Mouse (Mus musculus) forebrain, embryonic 13.5 days (tissue): ENCODE data around the gene Uqcc1. TPM values are rescaled to one million over a fixed set of nuclear protein-coding genes. Genes with fewer than 3 reads are reported as not detected.
A peak's percentile ranks its signal among the peaks of the same experiment; 100 is the strongest.

Experiments
- ATAC-seq: fragments of 200-750 bp; cut with Nextera tagmentation; 2 replicates; pipeline ENCODE4 v1.8.0; 2017
- H3K27ac ChIP-seq: fragments of 300-500 bp; sonication (generic); 2 replicates; pipeline ENCODE4 v1.5.1; 2015; ENCODE audit warnings: inconsistent platforms, mild to moderate bottlenecking, moderate library complexity
- H3K27me3 ChIP-seq: fragments of 300-500 bp; sonication (generic); 2 replicates; pipeline ENCODE4 v1.6.1; 2015; ENCODE audit warnings: mild to moderate bottlenecking, inconsistent platforms
- H3K36me3 ChIP-seq: fragments of 300-500 bp; sonication (generic); 2 replicates; pipeline ENCODE4 v1.6.1; 2015; ENCODE audit warnings: mild to moderate bottlenecking, inconsistent platforms; ENCODE audit not compliant: poor library complexity, severe bottlenecking
- H3K4me1 ChIP-seq: fragments of 300-500 bp; sonication (generic); 2 replicates; pipeline ENCODE4 v1.6.1; 2015; ENCODE audit warnings: inconsistent platforms
- H3K4me2 ChIP-seq: fragments of 300-500 bp; sonication (generic); 2 replicates; pipeline ENCODE4 v1.6.1; 2015; ENCODE audit warnings: inconsistent platforms, mild to moderate bottlenecking, moderate library complexity
- H3K4me3 ChIP-seq: fragments of 300-500 bp; sonication (generic); 2 replicates; pipeline ENCODE4 v1.5.1; 2015; ENCODE audit warnings: mild to moderate bottlenecking, inconsistent platforms
- H3K9ac ChIP-seq: fragments of 300-500 bp; sonication (generic); 2 replicates; pipeline ENCODE4 v1.6.1; 2015; ENCODE audit warnings: mild to moderate bottlenecking, inconsistent platforms
- H3K9me3 ChIP-seq: fragments of 300-500 bp; sonication (generic); replicated peaks from 2 replicates; pipeline ENCODE4 v1.6.1; 2016; ENCODE audit warnings: inconsistent platforms
- WGBS: fragments of 180-500 bp; shearing (Covaris S2); methylation state at CpG from one replicate; pipeline ENCODE4 v1.1.7; 2015; 5-methylcytosine and 5-hydroxymethylcytosine counted together
- polyA plus RNA-seq: library from polyadenylated mRNA; unstranded; fragments of >200 nt; fragmentation: Nextera tagmentation; extraction: Ambion mirVana; gene quantifications from 2 replicates; pipeline ENCODE4 v1.2.1, GENCODE M21; 2015

The Uqcc1 gene
- polyA plus RNA-seq, 1 experiment from 2014 or later = 69.9 TPM

DNA sequence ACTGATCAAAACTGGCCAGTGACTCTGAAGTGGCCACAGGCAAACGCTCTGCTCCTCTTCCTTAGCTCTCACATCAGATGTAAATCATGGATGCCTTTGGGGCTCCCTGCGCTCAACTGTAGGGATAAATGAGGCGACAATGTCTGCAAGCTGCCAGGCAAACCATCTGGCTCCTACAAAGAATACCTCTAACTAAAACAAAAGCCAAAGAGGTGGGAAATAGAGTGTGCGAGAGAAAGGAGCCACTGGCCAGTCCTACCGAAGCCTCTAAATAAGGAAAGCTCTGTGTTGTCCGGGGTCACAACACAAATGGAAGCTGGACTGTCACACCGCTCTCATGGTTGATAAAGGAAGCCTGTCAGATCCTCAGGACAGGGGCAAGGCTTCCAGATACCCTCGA lies 57.6 kb downstream of the Uqcc1 start:
- H3K36me3 ChIP-seq = peaks cover 42% of the 10 kb centered on the region
- peak; percentile 65 for ATAC-seq
- peaks cover 25% of the 10 kb centered on the region for H3K4me1 ChIP-seq
- no peaks in the 10 kb centered on the region for H3K9me3 ChIP-seq
- no peak overlapping the region for H3K9ac ChIP-seq
- peak overlapping the region; percentile 74 for H3K27ac ChIP-seq
- H3K4me3 ChIP-seq = no peak overlapping the region
- no peaks in the 10 kb centered on the region for H3K27me3 ChIP-seq
- peak overlapping the region; percentile 6; the same call in 1 of the 2 replicates for H3K4me2 ChIP-seq
- WGBS = 68% methylated on average over 8 of the region's 8 CpGs

DNA sequence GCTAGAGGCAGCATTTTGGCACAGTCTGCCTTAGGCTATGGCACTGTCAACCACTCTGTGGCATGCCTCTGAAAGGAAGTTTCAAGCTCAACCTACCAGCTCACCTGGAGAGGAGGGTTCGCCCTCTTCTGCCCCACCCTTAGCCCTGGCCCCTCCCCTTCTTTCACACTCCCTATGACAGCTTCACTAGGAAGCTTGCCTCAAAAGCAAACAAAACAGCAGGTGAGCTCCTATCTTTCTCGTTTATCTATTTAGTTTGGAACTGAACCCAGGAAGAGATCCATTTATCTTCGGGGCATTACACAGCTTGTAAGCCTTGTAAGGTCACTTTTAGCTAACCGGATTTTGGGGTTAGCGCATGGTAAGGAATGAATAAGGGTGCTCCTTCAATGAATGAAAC lies 60.3 kb downstream of the Uqcc1 start:
- no peaks in the 10 kb centered on the region for H3K9me3 ChIP-seq
- peaks cover 21% of the 10 kb centered on the region for H3K36me3 ChIP-seq
- no peak for ATAC-seq
- no peak overlapping the region for H3K9ac ChIP-seq
- peaks cover 25% of the 10 kb centered on the region for H3K4me1 ChIP-seq
- H3K27ac ChIP-seq = no peak overlapping the region
- H3K27me3 ChIP-seq = no peaks in the 10 kb centered on the region
- no peak overlapping the region for H3K4me3 ChIP-seq
- H3K4me2 ChIP-seq = no peak overlapping the region
- 88% methylated on average over 5 of the region's 5 CpGs for WGBS

DNA sequence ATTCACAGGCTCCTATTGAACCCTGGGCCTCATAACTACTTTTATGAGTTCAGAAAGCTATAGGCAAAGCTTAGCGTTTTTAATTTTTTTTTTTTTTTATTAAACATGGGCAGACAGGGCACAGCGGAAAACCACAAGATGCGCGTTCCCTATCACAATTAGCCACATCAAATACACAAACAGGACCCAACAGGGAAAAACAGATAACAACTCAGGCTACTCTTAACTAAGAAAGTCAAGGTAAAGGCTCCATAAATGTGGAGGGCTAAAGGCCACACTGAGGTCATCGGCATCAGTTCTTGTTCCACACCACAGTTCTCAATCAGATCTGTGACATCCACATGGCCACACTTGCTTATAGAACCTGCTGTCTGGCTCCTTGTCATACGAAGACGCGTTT lies 61.8 kb downstream of the Uqcc1 start:
- 98% methylated on average over 8 of the region's 8 CpGs for WGBS

DNA sequence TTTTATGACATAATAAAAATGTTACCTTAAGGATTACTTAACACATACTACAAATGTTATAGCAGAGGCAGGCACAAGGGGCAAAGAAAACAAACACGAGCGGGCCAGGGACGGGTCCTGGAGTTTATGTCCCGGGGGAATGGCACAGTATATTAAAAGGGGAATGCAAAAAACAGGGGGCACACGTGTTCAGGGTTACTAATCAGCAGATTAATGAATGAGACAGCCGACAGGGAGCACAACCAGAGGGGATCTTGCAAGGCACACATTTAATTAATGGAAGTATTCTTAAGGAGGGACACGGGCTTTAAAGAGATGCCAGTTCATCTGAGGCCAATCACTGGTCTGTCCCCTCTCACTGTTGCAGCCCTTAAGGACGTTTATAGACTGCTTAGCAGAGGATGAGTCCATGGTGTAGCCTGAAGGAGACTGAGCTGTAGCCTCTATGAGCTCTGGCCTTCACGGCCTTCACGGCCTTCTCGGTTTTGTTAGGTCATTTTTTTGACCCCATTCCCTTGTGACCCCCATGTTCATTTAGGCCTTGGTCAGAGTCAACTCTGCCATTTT lies 66.7 kb downstream of the Uqcc1 start:
- ATAC-seq = peak; percentile 86
- Histone ChIP-seq H3K4me2 (peak overlapping the region; percentile 33), H3K4me1 (peaks cover 18% of the 10 kb centered on the region), H3K27ac (0 out of 2 replicates have a peak overlapping the region, but pooled peaks have one; percentile 0), H3K4me3 (no peak overlapping the region), H3K36me3 (peaks cover 6% of the 10 kb centered on the region), H3K27me3 (no peaks in the 10 kb centered on the region), H3K9ac (no peak overlapping the region), H3K9me3 (no peaks in the 10 kb centered on the region)
- 46% methylated on average over 11 of the region's 11 CpGs for WGBS

More for the DNA sequence above, 61.8 kb downstream of the Uqcc1 start:
- Histone ChIP-seq H3K27me3 (no peaks in the 10 kb centered on the region), H3K9me3 (no peaks in the 10 kb centered on the region), H3K4me2 (no peak overlapping the region), H3K36me3 (peaks cover 16% of the 10 kb centered on the region), H3K9ac (no peak overlapping the region), H3K4me3 (no peak overlapping the region), H3K4me1 (peaks cover 30% of the 10 kb centered on the region), H3K27ac (no peak overlapping the region)
- no peak for ATAC-seq

DNA sequence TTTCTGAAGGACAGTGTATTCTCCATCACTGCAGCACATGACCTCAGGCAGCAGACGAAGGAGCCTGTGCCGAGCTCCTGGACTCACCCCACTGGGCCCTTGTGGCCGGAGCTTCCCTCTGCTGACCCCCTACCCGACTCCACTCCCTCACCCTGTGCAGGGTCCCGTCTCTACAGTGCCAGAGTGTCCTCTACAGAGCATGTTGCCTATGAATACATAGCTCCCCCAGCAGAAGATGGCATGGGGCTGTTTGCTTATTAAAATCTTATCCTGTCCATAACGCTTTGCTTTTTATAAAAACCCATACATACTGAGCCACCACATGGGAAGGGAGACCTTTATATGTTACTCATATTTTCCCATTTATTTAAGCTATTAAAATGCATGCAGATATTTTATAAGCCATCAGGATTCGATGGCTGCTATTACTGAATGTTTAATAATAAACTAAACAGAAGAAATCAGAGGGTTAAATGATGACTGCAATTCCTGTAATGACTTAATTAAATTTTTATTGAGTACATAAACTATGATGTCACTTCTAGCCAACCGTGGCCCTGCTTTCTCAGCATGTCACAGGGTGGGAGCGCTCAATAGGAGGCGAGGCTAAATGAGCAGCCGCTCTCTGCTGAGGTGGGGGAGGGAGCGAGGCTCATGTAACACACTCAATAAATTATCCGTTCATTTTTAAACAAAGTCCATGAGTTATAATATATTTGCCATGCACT lies 67.4 kb downstream of the Uqcc1 start:
- Histone ChIP-seq H3K36me3 (peaks cover 3% of the 10 kb centered on the region), H3K4me2 (peak overlapping the region; percentile 33), H3K27ac (0 out of 2 replicates have a peak overlapping the region, but pooled peaks have one; percentile 0), H3K9me3 (no peaks in the 10 kb centered on the region), H3K4me3 (no peak overlapping the region), H3K27me3 (no peaks in the 10 kb centered on the region), H3K4me1 (peaks cover 18% of the 10 kb centered on the region), H3K9ac (no peak overlapping the region)
- peak; percentile 97 for ATAC-seq
- WGBS = 50% methylated on average over 13 of the region's 13 CpGs

DNA sequence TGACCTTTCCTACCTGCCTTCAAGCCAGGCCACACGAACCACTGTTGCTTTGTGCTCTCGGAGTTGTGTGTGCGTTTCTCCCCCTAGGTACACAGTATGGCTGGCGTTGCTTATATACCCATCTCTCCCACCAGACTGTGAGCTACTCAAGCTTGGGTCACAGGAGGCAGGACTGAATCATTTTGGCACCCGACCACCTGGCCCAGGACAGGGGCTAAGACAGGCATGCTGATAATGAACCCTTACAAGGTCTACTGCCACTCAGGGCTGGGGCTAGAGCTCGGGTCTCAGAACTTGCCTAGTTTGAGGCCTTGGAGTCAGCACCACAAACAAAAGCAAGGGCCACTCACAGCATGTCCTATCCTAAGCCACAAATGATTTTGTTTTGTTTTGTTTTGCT lies 68.5 kb downstream of the Uqcc1 start:
- Histone ChIP-seq H3K9me3 (no peaks in the 10 kb centered on the region), H3K36me3 (peaks cover under 1% of the 10 kb centered on the region), H3K9ac (no peak overlapping the region), H3K4me3 (no peak overlapping the region), H3K4me1 (peaks cover 18% of the 10 kb centered on the region), H3K27me3 (no peaks in the 10 kb centered on the region), H3K27ac (no peak overlapping the region), H3K4me2 (no peak overlapping the region)
- no peak for ATAC-seq
- 90% methylated on average over 6 of the region's 6 CpGs for WGBS

DNA sequence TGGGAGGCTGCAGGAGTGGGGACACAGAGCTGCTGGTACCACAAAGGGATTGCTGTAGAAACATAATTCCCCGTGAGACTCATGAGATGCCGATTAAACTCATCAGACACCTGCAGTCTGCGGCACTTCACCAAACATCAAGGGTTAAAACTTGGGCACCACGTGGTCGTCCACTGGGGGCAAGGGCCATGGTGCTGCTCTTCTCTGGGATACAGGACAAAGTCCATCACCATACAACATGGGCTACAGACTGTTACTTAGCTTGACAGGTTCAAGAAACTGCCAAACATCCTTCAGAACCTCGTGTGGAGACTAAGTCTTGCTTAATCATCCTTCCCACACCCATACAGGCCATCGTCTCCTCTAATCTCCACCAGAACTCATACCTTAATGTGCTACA lies 70.0 kb downstream of the Uqcc1 start:
- no peak overlapping the region for H3K4me3 ChIP-seq
- H3K4me2 ChIP-seq = no peak overlapping the region
- H3K27me3 ChIP-seq = no peaks in the 10 kb centered on the region
- H3K9ac ChIP-seq = no peak overlapping the region
- ATAC-seq = no peak
- no peak overlapping the region for H3K27ac ChIP-seq
- no peaks in the 10 kb centered on the region for H3K9me3 ChIP-seq
- H3K36me3 ChIP-seq = peaks cover 7% of the 10 kb centered on the region
- H3K4me1 ChIP-seq = peaks cover 18% of the 10 kb centered on the region
- 85% methylated on average over 7 of the region's 7 CpGs for WGBS

DNA sequence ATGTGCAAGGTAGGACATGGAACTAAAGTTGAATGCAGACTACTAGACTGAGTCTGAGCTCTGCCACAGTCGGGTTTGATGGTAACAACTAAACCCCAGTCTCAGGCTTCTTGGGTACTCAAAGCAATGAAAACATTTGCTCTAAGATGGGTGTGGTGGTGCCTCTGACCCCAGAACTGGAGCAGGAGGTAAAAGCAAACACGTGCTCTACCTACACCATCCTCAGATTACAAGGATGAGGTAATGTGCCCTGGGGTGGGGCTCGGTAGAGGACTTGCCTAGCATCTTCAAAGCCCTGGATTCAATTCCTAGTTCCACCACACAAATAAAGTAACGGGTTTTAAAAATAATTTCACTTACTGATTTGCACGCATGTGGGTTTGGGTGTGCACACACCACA lies 77.6 kb downstream of the Uqcc1 start:
- no peak overlapping the region for H3K27ac ChIP-seq
- no peaks in the 10 kb centered on the region for H3K9me3 ChIP-seq
- WGBS = 93% methylated on average over 5 of the region's 5 CpGs
- ATAC-seq = no peak
- no peak overlapping the region for H3K4me2 ChIP-seq
- H3K27me3 ChIP-seq = no peaks in the 10 kb centered on the region
- no peak overlapping the region for H3K9ac ChIP-seq
- no peak overlapping the region for H3K4me3 ChIP-seq
- no peaks in the 10 kb centered on the region for H3K4me1 ChIP-seq
- H3K36me3 ChIP-seq = peaks cover 54% of the 10 kb centered on the region

DNA sequence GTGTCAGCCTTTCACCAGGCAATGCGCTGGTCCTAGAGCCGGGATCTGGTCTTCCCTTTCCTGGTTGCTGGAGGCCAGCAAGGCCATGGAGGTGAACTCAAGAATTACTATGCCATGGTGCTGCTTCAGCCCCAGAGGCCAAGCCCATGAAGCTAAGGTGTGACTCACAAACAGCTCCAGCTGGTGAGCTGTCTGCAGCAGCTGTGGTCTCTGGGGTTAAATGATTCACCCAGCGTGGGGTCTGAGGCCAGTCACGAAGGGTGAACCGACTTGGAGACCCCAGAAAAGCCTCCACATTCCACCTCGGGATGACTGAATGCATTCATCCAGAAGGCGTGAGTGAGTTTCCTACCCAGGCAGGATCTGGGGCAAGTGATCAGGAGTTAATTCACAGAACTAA lies 80.0 kb downstream of the Uqcc1 start:
- Histone ChIP-seq H3K36me3 (peaks cover 66% of the 10 kb centered on the region), H3K4me1 (no peaks in the 10 kb centered on the region)
- no peak for ATAC-seq

DNA sequence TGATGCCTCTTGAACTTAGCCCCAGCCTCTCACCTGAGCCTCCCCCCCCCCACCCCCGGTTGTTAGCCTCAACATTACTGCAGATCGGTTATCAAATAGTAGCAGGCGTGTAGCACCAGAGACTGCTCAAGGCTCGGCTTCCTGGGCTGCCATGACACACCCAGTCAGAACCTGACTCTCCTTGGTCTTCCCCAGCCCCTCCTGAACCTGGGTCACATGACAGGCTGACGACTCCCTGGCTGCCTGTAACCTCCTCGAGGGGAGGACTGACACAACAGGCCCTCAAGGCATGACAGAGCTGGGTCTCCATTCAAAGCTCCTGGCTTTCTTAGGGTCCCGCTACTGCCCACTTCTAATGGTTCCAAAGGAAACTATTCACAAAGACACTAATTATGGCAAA lies 80.6 kb downstream of the Uqcc1 start:
- H3K36me3 ChIP-seq = peaks cover 72% of the 10 kb centered on the region

More for the DNA sequence above, 80.0 kb downstream of the Uqcc1 start:
- Histone ChIP-seq H3K27ac (no peak overlapping the region), H3K4me3 (no peak overlapping the region), H3K27me3 (no peaks in the 10 kb centered on the region), H3K9ac (no peak overlapping the region), H3K9me3 (no peaks in the 10 kb centered on the region), H3K4me2 (no peak overlapping the region)
- 81% methylated on average over 7 of the region's 7 CpGs for WGBS

DNA sequence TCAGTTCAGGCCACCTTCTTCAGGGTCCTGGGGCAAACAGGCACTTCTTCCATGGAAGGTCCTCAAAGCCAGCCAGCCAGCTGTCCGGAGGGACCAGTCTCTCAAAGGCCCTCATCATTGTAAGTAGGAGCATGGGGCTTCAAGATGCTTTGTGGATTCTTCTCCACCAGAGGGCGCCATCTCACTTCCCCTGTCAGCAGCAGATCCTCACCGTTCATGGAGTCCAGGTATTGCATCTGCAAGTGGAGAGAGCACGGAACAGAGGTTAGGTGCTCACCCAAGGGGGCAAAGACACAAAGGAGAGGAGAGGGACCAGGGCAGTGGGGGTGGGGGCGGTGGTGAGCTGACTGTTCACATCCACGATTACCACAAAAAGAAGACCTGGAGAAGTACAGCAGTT lies 81.8 kb downstream of the Uqcc1 start:
- Histone ChIP-seq H3K27me3 (no peaks in the 10 kb centered on the region), H3K4me2 (no peak overlapping the region), H3K36me3 (peaks cover 69% of the 10 kb centered on the region), H3K9me3 (no peaks in the 10 kb centered on the region), H3K4me1 (no peaks in the 10 kb centered on the region), H3K4me3 (no peak overlapping the region), H3K27ac (no peak overlapping the region), H3K9ac (no peak overlapping the region)
- 27% methylated on average over 6 of the region's 6 CpGs for WGBS
- no peak for ATAC-seq

More for the DNA sequence above, 80.6 kb downstream of the Uqcc1 start:
- Histone ChIP-seq H3K27me3 (no peaks in the 10 kb centered on the region), H3K4me1 (no peaks in the 10 kb centered on the region), H3K9me3 (no peaks in the 10 kb centered on the region), H3K9ac (no peak overlapping the region), H3K4me2 (no peak overlapping the region), H3K27ac (no peak overlapping the region), H3K4me3 (no peak overlapping the region)
- WGBS = 61% methylated on average over 7 of the region's 7 CpGs
- ATAC-seq = no peak

DNA sequence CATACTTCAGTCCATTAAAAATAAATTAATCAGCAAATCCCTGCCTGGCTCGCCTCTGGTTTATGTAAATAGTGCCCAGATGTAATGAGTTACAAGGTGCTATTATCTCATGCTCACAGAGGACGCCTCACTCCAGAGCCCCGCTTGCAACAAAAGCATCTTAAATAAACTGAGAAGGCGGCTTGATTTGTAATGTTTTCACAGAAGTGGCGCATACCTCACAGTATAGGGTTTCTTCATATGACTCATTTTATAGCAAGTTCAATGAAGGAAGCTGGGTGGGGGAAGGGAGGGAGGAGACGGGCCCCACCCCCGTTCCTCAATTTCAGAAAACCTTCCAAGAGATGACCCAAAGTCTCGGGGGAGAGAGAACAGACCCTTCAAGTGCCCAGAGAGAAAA lies 83.2 kb downstream of the Uqcc1 start:
- H3K4me1 ChIP-seq = no peaks in the 10 kb centered on the region
- no peak overlapping the region for H3K27ac ChIP-seq
- no peak overlapping the region for H3K4me2 ChIP-seq
- ATAC-seq = no peak
- H3K27me3 ChIP-seq = no peaks in the 10 kb centered on the region
- no peak overlapping the region for H3K4me3 ChIP-seq
- H3K9ac ChIP-seq = no peak overlapping the region
- 84% methylated on average over 8 of the region's 8 CpGs for WGBS
- no peaks in the 10 kb centered on the region for H3K9me3 ChIP-seq
- H3K36me3 ChIP-seq = peaks cover 65% of the 10 kb centered on the region
